Mouse (Mus musculus) megakaryocyte, embryonic 14.5 days (primary cell): ENCODE measurements at regions not wholly inside any gene's neighbourhood (a gene's known extent, or its start where the extent isn't known, plus 50 kb on each side); places are given as distances from the start of the nearest gene placed in this dataset.

ENCODE experiments used
- H3K27me3 ChIP-seq: replicated peaks from 2 replicates; pipeline ENCODE3; 2012; ENCODE audit warnings: inconsistent platforms
- H3K36me3 ChIP-seq: replicated peaks from 2 replicates; pipeline ENCODE3; 2012; ENCODE audit warnings: low read length, inconsistent platforms, mixed read lengths
- H3K4me1 ChIP-seq: 2 replicates; pipeline ENCODE4 v1.6.1; 2012; ENCODE audit warnings: inconsistent platforms
- H3K4me3 ChIP-seq: replicated peaks from 2 replicates; pipeline ENCODE3; 2012; ENCODE audit warnings: moderate library complexity, mild to moderate bottlenecking, inconsistent platforms
- H3K9me3 ChIP-seq: 2 replicates; pipeline ENCODE4 v1.6.1; 2012; ENCODE audit warnings: inconsistent platforms
- FLI1 ChIP-seq: IDR thresholded peaks from 2 replicates; pipeline ENCODE4 v1.6.1; 2012; ENCODE audit warnings: low read length, inconsistent platforms, mixed read lengths
- GATA1 ChIP-seq: IDR thresholded peaks from 3 replicates; pipeline ENCODE4 v1.6.1; 2012; ENCODE audit warnings: mixed read lengths, low read length, inconsistent platforms, borderline replicate concordance

DNA sequence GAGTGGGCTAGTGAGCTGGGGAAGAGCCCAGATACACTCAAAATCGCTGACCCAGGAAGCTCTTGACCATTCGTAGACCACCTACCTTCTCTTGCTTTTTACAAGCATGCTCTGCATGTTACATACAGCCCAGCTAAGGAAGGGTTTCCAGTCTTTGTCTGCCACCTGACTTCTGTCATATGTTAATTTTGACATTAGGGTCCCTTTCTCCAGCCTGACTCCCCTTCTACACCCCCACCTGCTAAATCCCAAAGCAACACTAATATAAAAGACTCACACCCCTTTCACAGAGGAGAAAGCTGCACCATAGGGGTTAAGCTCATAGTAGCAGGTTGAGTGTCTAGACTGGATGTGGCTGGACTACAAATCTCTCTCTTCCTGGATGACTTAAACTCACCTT is 248.8 kb downstream of the Pdcd6ip start:
- Histone ChIP-seq H3K27me3 (no peaks in the 10 kb centered on the region), H3K4me3 (no peak overlapping the region), H3K4me1 (no peaks in the 10 kb centered on the region), H3K9me3 (peaks cover 36% of the 10 kb centered on the region), H3K36me3 (no peaks in the 10 kb centered on the region)
- no peak for TF ChIP-seq GATA1
- TF ChIP-seq FLI1 = no peak

DNA sequence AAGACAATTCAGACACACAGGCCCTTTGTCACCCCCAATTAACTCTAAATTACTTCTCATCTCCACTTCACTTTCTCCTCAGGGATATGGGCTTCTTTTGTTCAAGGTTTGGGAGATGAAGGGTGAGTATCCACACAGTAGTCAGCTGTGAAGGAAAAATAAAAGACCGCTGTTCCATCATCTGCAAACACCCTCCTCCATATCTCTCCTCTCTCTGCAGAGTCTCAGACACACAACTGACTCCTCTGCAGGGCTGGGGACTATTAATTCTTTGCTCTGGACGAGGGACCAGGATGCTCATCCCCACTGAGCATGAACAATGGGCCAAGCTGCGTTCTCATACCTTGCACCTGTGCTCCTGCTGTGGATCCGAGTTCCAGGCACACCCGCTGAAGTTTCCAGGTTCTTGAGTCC is 249.3 kb downstream of the Pdcd6ip start:
- H3K9me3 ChIP-seq = peaks cover 38% of the 10 kb centered on the region
- no peaks in the 10 kb centered on the region for H3K4me1 ChIP-seq
- TF ChIP-seq GATA1 (no peak), FLI1 (no peak)
- H3K27me3 ChIP-seq = no peaks in the 10 kb centered on the region
- no peaks in the 10 kb centered on the region for H3K36me3 ChIP-seq
- no peak overlapping the region for H3K4me3 ChIP-seq

DNA sequence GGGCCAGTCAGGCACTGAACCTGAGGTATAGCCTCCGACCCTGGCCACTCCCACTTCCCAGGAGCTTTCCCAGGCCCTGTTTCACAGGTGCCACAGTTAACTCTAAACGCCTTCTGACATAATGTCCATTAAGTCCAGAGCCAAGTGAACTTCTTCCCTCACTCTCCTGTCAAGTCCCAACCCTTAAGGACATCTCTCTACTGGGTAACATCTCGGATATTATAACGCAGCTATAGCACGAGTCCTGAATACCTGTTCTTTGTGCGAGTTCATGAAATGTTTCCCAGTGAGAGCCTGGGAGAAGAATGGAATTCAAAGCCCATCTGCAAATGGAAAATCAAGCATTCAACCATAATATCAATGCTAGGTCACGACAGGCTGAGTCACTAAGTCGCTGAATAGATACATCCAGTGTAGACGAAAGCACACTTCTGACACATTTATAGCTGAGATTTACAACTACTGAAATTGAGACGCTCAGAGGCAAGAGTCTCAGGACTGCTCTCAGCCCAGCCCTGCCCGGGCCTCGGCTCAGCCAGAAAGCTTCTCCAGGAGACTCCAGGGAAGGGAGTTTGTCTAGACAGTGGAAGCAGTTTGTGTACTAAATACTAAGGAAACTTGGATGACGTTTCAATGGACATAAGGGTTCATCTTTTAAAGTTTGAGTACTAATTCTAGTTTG is 250.7 kb downstream of the Pdcd6ip start:
- no peak for TF ChIP-seq FLI1
- no peak for TF ChIP-seq GATA1

DNA sequence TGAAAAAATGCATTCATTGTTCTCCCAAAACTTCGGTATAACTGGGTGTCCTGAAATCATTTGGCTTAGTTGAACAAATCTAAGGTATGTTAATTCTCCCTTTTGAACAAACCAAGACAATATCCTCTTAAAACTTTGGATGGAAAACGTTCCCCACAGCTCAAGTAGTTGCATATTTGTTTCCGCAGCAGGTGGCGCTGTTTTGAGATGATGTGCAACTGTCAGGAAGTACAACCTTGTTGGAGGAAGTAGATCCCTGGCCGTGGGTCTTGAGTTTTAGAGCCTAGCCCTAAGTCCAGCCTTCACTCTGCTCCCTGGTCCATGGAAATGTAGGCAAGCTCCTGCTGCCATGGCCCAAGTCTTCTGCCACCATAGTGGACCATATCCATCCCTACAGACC is 252.5 kb downstream of the Pdcd6ip start:
- Histone ChIP-seq H3K27me3 (no peaks in the 10 kb centered on the region), H3K9me3 (peaks cover 25% of the 10 kb centered on the region), H3K36me3 (no peaks in the 10 kb centered on the region), H3K4me3 (no peak overlapping the region), H3K4me1 (no peaks in the 10 kb centered on the region)
- TF ChIP-seq GATA1 (no peak), FLI1 (no peak)

More for the DNA sequence above, 250.7 kb downstream of the Pdcd6ip start:
- Histone ChIP-seq H3K36me3 (no peaks in the 10 kb centered on the region), H3K4me3 (no peak overlapping the region), H3K4me1 (no peaks in the 10 kb centered on the region), H3K27me3 (no peaks in the 10 kb centered on the region), H3K9me3 (peaks cover 36% of the 10 kb centered on the region)

GRCm38 (mm10) chr9:113453231-113453630 is 254.8 kb downstream of the Pdcd6ip start:
- H3K27me3 ChIP-seq = no peaks in the 10 kb centered on the region
- H3K9me3 ChIP-seq = peaks cover 12% of the 10 kb centered on the region; the same call in 1 of the 2 replicates
- no peak for TF ChIP-seq FLI1
- no peak for TF ChIP-seq GATA1
- H3K4me3 ChIP-seq = no peak overlapping the region
- no peaks in the 10 kb centered on the region for H3K4me1 ChIP-seq
- no peaks in the 10 kb centered on the region for H3K36me3 ChIP-seq

DNA sequence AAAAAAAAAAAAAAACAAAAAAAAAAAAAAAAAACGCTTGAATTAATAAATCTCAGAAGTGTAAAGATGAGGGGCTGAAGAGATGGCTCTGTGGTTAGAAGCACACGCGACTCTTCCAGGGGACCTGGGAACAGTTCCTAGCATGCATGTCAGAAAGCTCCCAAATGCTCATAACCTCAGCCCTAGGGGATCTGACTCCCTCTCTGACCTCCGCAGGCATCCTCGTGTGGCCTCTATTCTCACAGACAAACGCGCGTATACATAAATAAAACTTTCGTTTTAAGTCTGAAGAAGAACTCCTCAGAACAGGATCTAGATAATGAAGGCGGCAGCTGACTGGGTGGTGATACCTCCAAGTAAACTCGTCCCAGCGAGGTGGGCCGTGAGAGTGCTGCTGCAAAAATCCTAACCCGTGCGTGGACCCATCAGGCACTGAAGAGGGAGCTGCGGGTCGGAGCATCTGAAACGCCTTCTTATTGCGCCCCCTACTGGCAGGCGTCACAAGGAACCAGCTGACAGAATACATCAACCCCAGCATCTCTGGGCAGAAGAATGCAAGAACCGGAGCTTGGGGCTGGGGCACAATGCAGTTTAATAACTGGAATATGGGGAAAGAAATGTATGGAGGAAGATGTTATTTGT is 266.2 kb downstream of the Pdcd6ip start:
- peak overlapping the region; percentile 88 for H3K4me3 ChIP-seq
- no peaks in the 10 kb centered on the region for H3K36me3 ChIP-seq
- TF ChIP-seq GATA1 (no peak), FLI1 (no peak)
- H3K9me3 ChIP-seq = no peaks in the 10 kb centered on the region; the same call in 1 of the 2 replicates
- H3K4me1 ChIP-seq = no peaks in the 10 kb centered on the region
- no peaks in the 10 kb centered on the region for H3K27me3 ChIP-seq

DNA sequence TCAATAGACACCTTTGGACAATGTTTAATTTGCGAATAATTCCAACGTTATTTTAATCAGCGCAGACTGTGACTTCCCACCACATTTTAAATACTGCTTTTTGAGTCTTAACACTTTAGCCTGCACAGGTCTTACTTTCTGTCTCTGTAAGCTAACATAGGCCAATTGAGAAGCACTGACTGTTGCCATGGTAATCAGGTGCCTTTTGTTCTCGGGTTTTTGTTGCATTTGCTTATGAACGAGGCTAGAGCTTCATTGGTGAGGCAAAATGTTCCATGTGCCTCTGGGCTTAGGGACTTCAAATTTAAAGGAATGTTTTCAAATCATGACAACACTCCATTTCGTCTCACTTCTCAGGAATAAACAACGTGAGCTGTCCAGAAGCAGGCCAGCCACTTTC is 269.7 kb downstream of the Pdcd6ip start:
- Histone ChIP-seq H3K4me3 (no peak overlapping the region), H3K27me3 (no peaks in the 10 kb centered on the region), H3K4me1 (no peaks in the 10 kb centered on the region), H3K36me3 (no peaks in the 10 kb centered on the region), H3K9me3 (0 out of 2 replicates have a peak, but pooled peaks cover 4% of the 10 kb centered on the region)
- TF ChIP-seq FLI1 = no peak

DNA sequence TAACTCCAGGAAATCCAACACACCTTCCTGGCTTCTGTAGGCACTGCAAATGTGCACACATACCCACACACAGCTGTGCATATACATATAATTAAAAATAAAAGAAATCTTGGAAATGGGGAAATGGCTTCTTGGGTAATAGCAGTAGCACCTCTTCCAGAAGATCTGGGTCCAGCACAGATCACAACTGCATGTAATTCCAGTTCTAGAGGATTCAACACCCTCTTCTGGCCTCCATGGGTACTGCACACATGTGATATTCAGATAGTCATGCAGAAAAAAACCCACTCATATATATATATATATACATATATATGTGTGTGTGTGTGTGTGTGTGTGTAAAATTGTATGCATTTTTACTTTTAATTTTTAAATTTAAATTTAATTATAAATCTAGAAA is 272.1 kb downstream of the Pdcd6ip start:
- Histone ChIP-seq H3K9me3 (0 out of 2 replicates have a peak, but pooled peaks cover 4% of the 10 kb centered on the region), H3K27me3 (no peaks in the 10 kb centered on the region)
- TF ChIP-seq FLI1 (no peak), GATA1 (no peak)

DNA sequence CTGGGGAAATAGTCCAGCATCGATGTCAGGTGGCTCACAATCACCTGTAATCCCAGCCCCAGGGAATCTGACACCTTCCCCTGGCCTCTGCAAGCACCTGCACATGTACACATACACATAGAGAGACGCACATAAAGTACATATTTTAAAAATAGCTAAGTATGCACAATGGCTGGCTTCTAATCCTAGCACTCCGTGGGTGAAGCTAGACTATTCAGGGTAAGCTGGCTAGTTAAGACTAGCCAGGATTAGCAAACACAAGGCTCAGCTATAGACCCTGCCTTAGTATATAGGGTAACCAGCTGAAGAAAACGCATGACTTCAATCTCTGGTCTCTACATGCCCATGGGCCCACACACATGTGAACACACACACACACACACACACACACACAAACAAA is 274.6 kb downstream of the Pdcd6ip start:
- no peaks in the 10 kb centered on the region for H3K36me3 ChIP-seq

More for the DNA sequence above, 272.1 kb downstream of the Pdcd6ip start:
- H3K4me1 ChIP-seq = no peaks in the 10 kb centered on the region
- H3K4me3 ChIP-seq = no peak overlapping the region
- no peaks in the 10 kb centered on the region for H3K36me3 ChIP-seq

DNA sequence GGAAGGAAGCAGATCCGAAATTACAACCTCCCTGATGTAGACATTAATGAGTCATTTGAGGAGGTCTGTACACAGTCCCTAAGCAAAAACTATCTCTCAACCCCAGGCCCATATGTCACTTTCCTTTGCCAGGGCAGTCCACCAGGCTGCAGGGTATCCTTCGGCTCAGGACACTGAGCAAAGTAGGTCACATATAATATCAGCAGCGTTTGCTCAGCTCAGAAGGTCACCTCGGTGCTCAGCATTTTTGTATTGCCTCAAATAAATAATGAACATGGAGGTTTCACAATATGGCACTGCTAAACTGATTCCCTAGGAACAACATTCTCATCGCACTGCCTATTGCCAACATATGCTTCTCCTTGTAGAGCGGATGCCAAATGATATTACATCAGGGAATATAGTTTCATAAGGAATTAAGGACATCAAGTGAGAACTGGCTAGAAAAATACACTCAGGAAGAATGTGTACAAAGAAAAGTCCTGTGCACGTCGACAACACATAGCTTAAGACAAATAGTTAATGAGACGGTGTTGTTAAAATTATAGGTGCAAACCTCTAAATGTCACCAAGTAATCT is 275.4 kb downstream of the Pdcd6ip start:
- Histone ChIP-seq H3K27me3 (no peaks in the 10 kb centered on the region), H3K9me3 (peaks cover 7% of the 10 kb centered on the region), H3K4me3 (no peak overlapping the region), H3K4me1 (no peaks in the 10 kb centered on the region), H3K36me3 (no peaks in the 10 kb centered on the region)
- TF ChIP-seq GATA1 = no peak
- TF ChIP-seq FLI1 = no peak

More for the DNA sequence above, 274.6 kb downstream of the Pdcd6ip start:
- TF ChIP-seq GATA1 (no peak), FLI1 (no peak)
- no peaks in the 10 kb centered on the region for H3K27me3 ChIP-seq
- H3K4me1 ChIP-seq = no peaks in the 10 kb centered on the region
- no peak overlapping the region for H3K4me3 ChIP-seq
- H3K9me3 ChIP-seq = peaks cover 6% of the 10 kb centered on the region
